ENCODE assay signal across 33 mouse cellular contexts in the genomic region with DNA sequence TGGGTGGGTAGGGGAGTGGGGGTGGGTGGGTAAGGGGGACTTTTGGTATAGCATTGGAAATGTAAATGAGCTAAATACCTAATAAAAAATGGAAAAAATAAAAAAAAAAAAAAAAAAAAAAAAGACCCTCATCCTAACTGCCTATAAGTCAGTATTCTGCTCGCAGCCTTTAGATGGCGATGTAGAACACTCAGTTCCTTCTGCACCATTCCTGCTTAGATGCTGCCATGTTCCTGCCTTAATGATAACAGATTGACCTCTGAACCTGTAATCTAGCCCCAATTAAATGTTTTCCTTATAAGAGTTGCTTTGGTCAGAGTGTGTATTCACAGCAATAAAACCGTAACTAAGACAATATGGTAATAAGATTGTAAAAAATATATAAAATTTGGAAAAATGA.
DNase-seq lines count a peak whose midpoint lies in the region; ATAC-seq and TF ChIP-seq lines count a peak whose summit lies in the region.
"Had no signal": no experiment of that assay in that cellular context is flagged by ENCODE, and none has a peak within 500 bp of the region (broad histone marks: within the 10 kb centered on the region; RNA-seq: fewer than 3 reads in every experiment).

No protein-coding gene starts in this region.

- no peaks in the 10 kb centered on the region for H3K9me3 ChIP-seq in midbrain, embryonic 14.5 days (ENCODE audit: control insufficient read depth, low read length)
- H3K9me3 ChIP-seq in midbrain, embryonic 13.5 days = no peaks in the 10 kb centered on the region
- H3K9me3 ChIP-seq in MEL (replicated peaks; ENCODE audit: insufficient read depth, low read length) = no peaks in the 10 kb centered on the region
- H3K9me3 ChIP-seq: embryonic facial prominence, embryonic 10.5 days; embryonic facial prominence, embryonic 13.5 days; forebrain, embryonic 13.5 days; G1E; heart, embryonic 12.5 days; heart, embryonic 15.5 days; hindbrain, embryonic 13.5 days; intestine, embryonic 15.5 days had no signal

- H3K4me3 ChIP-seq in midbrain, embryonic 14.5 days (replicated peaks; ENCODE audit: low read depth, low read length) = no peak overlapping the region
- no peak overlapping the region for H3K4me3 ChIP-seq in midbrain, embryonic 13.5 days (replicated peaks)
- no peak overlapping the region for H3K4me3 ChIP-seq in MEL (ENCODE audit: control insufficient read depth in 1 of 2, insufficient read depth in 1 of 2, low read depth in 2 of 2, low read length in 2 of 2)
- H3K4me3 ChIP-seq: embryonic facial prominence, embryonic 10.5 days; embryonic facial prominence, embryonic 13.5 days; erythroblast, embryonic 14.5 days; forebrain, embryonic 13.5 days; gastrocnemius, adult 2 months; heart, embryonic 12.5 days; heart, embryonic 15.5 days; hindbrain, embryonic 10.5 days; hindbrain, embryonic 13.5 days; intestine, embryonic 15.5 days had no signal

- peak; percentile 6 for DNase-seq in embryo, embryonic 10 days (ENCODE audit: low spot score)
- DNase-seq in embryo, embryonic 9.5 days (ENCODE audit: extremely low spot score) = no peak
- peak; percentile 27 for DNase-seq in midbrain, embryonic 14.5 days
- DNase-seq in MEL (ENCODE audit: low read depth, low spot score) = peak; percentile 3
- DNase-seq in brain, embryonic 14.5 days (ENCODE audit: low read depth) = peak; percentile 4
- no peak for DNase-seq in spleen, postnatal 36 days (ENCODE audit: low spot score in 2 of 2)
- DNase-seq: adrenal gland, postnatal 10 days; adrenal gland, postnatal 36 days; B cell, adult 2 months; cerebellum, adult 11 months; cerebellum, adult 2 months; cerebellum, adult 9-11 months; cerebellum, postnatal 25 days; forebrain, postnatal 0 days; gastrocnemius, adult 2 months; gastrocnemius, postnatal 14 days; heart, adult 11 months; heart, postnatal 10 days; heart, postnatal 36 days; kidney, adult 11 months had no signal

- no peak overlapping the region for H3K4me2 ChIP-seq in midbrain, embryonic 14.5 days (ENCODE audit: low read length)
- no peak overlapping the region for H3K4me2 ChIP-seq in midbrain, embryonic 13.5 days (replicated peaks)
- H3K4me2 ChIP-seq: embryonic facial prominence, embryonic 13.5 days; forebrain, embryonic 13.5 days; heart, embryonic 12.5 days; heart, embryonic 15.5 days; hindbrain, embryonic 13.5 days; intestine, embryonic 15.5 days had no signal

- no peak for TF ChIP-seq CTCF in MEL (IDR thresholded peaks at IDR 0.05 in 2 of 3, conservative IDR thresholded peaks at IDR 0.05 in 1 of 3; ENCODE audit: control insufficient read depth in 1 of 3, insufficient read depth in 1 of 3, low read depth in 2 of 3, low read length in 3 of 3, poor library complexity in 1 of 3, severe bottlenecking in 1 of 3)
- no peak for TF ChIP-seq CTCF in brain, embryonic 14.5 days (IDR thresholded peaks at IDR 0.05; ENCODE audit: borderline replicate concordance, extremely low read depth, insufficient read depth, insufficient read length)

- 93% methylated on average over 3 of the region's 3 CpGs for WGBS in midbrain, embryonic 14.5 days
- 99% methylated on average over 3 of the region's 3 CpGs for WGBS in midbrain, embryonic 13.5 days

- no peak for TF ChIP-seq POLR2A in MEL (IDR thresholded peaks at IDR 0.05; ENCODE audit: control insufficient read depth in 1 of 2, insufficient read depth in 1 of 2, low read depth in 1 of 2, low read length in 2 of 2, poor library complexity in 1 of 2)
- no peak for TF ChIP-seq POLR2A in brain, embryonic 14.5 days (IDR thresholded peaks at IDR 0.05; ENCODE audit: borderline replicate concordance, extremely low read depth, insufficient read depth, insufficient read length, poor library complexity, severe bottlenecking)

- ATAC-seq in midbrain, embryonic 14.5 days (ENCODE audit: low FRiP score, low TSS enrichment) = no peak
- ATAC-seq in midbrain, embryonic 13.5 days = no peak
- ATAC-seq in megakaryocyte progenitor cell, adult 5-6 weeks (replicated peaks; ENCODE audit: poor library complexity) = no peak
- ATAC-seq: forebrain, embryonic 13.5 days; forebrain, postnatal 0 days; hindbrain, embryonic 16.5 days; intestine, embryonic 15.5 days had no signal

- no peak for TF ChIP-seq EP300 in MEL (IDR thresholded peaks at IDR 0.05; ENCODE audit: low read depth in 1 of 2, low read length in 2 of 2)

- no peaks in the 10 kb centered on the region for H3K4me1 ChIP-seq in midbrain, embryonic 14.5 days (ENCODE audit: control insufficient read depth, insufficient read depth, low read length)
- no peaks in the 10 kb centered on the region for H3K4me1 ChIP-seq in midbrain, embryonic 13.5 days (replicated peaks)
- no peaks in the 10 kb centered on the region for H3K4me1 ChIP-seq in MEL (ENCODE audit: control insufficient read depth in 1 of 2, insufficient read depth in 2 of 2, low read length in 2 of 2)
- H3K4me1 ChIP-seq: embryonic facial prominence, embryonic 10.5 days; embryonic facial prominence, embryonic 13.5 days; forebrain, embryonic 13.5 days; heart, embryonic 12.5 days; heart, embryonic 15.5 days; hindbrain, embryonic 10.5 days; hindbrain, embryonic 13.5 days; intestine, embryonic 15.5 days had no signal

- H3K27me3 ChIP-seq in midbrain, embryonic 14.5 days (ENCODE audit: control insufficient read depth, insufficient read depth, low read length) = no peaks in the 10 kb centered on the region
- no peaks in the 10 kb centered on the region for H3K27me3 ChIP-seq in midbrain, embryonic 13.5 days
- no peaks in the 10 kb centered on the region for H3K27me3 ChIP-seq in MEL (ENCODE audit: control insufficient read depth in 1 of 2, insufficient read depth in 2 of 2, low read length in 2 of 2)
- H3K27me3 ChIP-seq: embryonic facial prominence, embryonic 13.5 days; forebrain, embryonic 13.5 days; heart, embryonic 12.5 days; heart, embryonic 15.5 days; hindbrain, embryonic 13.5 days; intestine, embryonic 15.5 days had no signal

- no peak overlapping the region for H3K27ac ChIP-seq in midbrain, embryonic 14.5 days (replicated peaks; ENCODE audit: low read depth, low read length)
- no peak overlapping the region for H3K27ac ChIP-seq in midbrain, embryonic 13.5 days
- no peak overlapping the region for H3K27ac ChIP-seq in MEL (ENCODE audit: control insufficient read depth, low read depth, low read length)
- H3K27ac ChIP-seq: embryonic facial prominence, embryonic 10.5 days; embryonic facial prominence, embryonic 13.5 days; forebrain, embryonic 13.5 days; gastrocnemius, adult 2 months; heart, embryonic 15.5 days; hindbrain, embryonic 10.5 days; hindbrain, embryonic 13.5 days; intestine, embryonic 15.5 days had no signal

- TF ChIP-seq RAD21 in MEL (IDR thresholded peaks at IDR 0.05; ENCODE audit: low read depth, low read length) = no peak

- H3K79me2 ChIP-seq in MEL (ENCODE audit: control insufficient read depth, insufficient read depth, low read length, poor library complexity) = no peaks in the 10 kb centered on the region

- no peaks in the 10 kb centered on the region for H3K36me3 ChIP-seq in midbrain, embryonic 14.5 days (ENCODE audit: control insufficient read depth, insufficient read depth, low read length)
- no peaks in the 10 kb centered on the region for H3K36me3 ChIP-seq in midbrain, embryonic 13.5 days
- no peaks in the 10 kb centered on the region for H3K36me3 ChIP-seq in MEL (ENCODE audit: control insufficient read depth in 1 of 2, insufficient read depth in 2 of 2, low read length in 2 of 2)
- H3K36me3 ChIP-seq: embryonic facial prominence, embryonic 10.5 days; embryonic facial prominence, embryonic 13.5 days; G1E; heart, embryonic 12.5 days; heart, embryonic 15.5 days; hindbrain, embryonic 10.5 days; hindbrain, embryonic 13.5 days; intestine, embryonic 15.5 days had no signal

- H3K9ac ChIP-seq in midbrain, embryonic 14.5 days (replicated peaks; ENCODE audit: low read length) = no peak overlapping the region
- no peak overlapping the region for H3K9ac ChIP-seq in midbrain, embryonic 13.5 days (replicated peaks)
- H3K9ac ChIP-seq in MEL (ENCODE audit: control insufficient read depth, low read depth, low read length, poor library complexity, severe bottlenecking) = no peak overlapping the region
- H3K9ac ChIP-seq: embryonic facial prominence, embryonic 13.5 days; forebrain, embryonic 13.5 days; forebrain, postnatal 0 days; heart, embryonic 12.5 days; heart, embryonic 15.5 days; hindbrain, embryonic 13.5 days; intestine, embryonic 15.5 days had no signal

TF ChIP-seq in MEL, 35 proteins besides CTCF, POLR2A, EP300 and RAD21:
- no peak for TF ChIP-seq RCOR1 (IDR thresholded peaks at IDR 0.05; ENCODE audit: low read depth, low read length)
- TF ChIP-seq NRF1 (IDR thresholded peaks at IDR 0.05; ENCODE audit: insufficient read depth, low read depth, low read length, poor library complexity, severe bottlenecking) = no peak
- no peak for TF ChIP-seq MAFK (IDR thresholded peaks at IDR 0.05; ENCODE audit: borderline replicate concordance, low read depth, low read length)
- TF ChIP-seq CHD2 (IDR thresholded peaks at IDR 0.05; ENCODE audit: low read length) = no peak
- no peak for TF ChIP-seq CHD1 (IDR thresholded peaks at IDR 0.05; ENCODE audit: low read depth, low read length)
- no peak for TF ChIP-seq KAT2A (conservative IDR thresholded peaks at IDR 0.05; ENCODE audit: low read depth, low read length)
- TF ChIP-seq TBP (IDR thresholded peaks at IDR 0.05; ENCODE audit: low read depth, low read length) = no peak
- no peak for TF ChIP-seq ELF1 (IDR thresholded peaks at IDR 0.05; ENCODE audit: low read depth, low read length)
- TF ChIP-seq NELFE (IDR thresholded peaks at IDR 0.05; ENCODE audit: low read depth, low read length) = no peak
- TF ChIP-seq HCFC1 (IDR thresholded peaks at IDR 0.05; ENCODE audit: low read depth, low read length) = no peak
- no peak for TF ChIP-seq MYC (IDR thresholded peaks at IDR 0.05; ENCODE audit: low read depth, low read length)

Comparison
In these comparisons a context has a peak if more than half of its experiments do, and no peak if none do; other contexts are left out.
1. DNase-seq: peak in embryo, embryonic 10 days (single experiment), midbrain, embryonic 14.5 days (single experiment), MEL (single experiment) and brain, embryonic 14.5 days (single experiment); none in embryo, embryonic 9.5 days (single experiment) and spleen, postnatal 36 days (0 of 2).